Mouse (Mus musculus) kidney, embryonic 16.5 days (tissue): ENCODE data around the gene Abhd12. TPM values are rescaled to one million over a fixed set of nuclear protein-coding genes. Genes with fewer than 3 reads are reported as not detected.

Experiments
- ATAC-seq: fragments of 200-750 bp; cut with Nextera tagmentation; 2 replicates; pipeline ENCODE4 v1.8.0; 2017; ENCODE audit warnings: moderate TSS enrichment; ENCODE audit not compliant: low FRiP score, low TSS enrichment
- H3K27ac ChIP-seq: fragments of 300-500 bp; sonication (generic); 2 replicates; pipeline ENCODE4 v1.5.1; 2014; ENCODE audit warnings: low read length
- H3K27me3 ChIP-seq: fragments of 300-500 bp; sonication (generic); 2 replicates; pipeline ENCODE4 v1.6.1; 2014; ENCODE audit warnings: low read length, control low read depth, mixed read lengths; ENCODE audit not compliant: insufficient read depth
- H3K36me3 ChIP-seq: fragments of 300-500 bp; sonication (generic); 2 replicates; pipeline ENCODE4 v1.6.1; 2014; ENCODE audit warnings: low read length, control low read depth, mixed read lengths; ENCODE audit not compliant: insufficient read depth
- H3K4me1 ChIP-seq: fragments of 300-500 bp; sonication (generic); 2 replicates; pipeline ENCODE4 v1.6.1; 2014; ENCODE audit warnings: low read length, control low read depth, mixed read lengths; ENCODE audit not compliant: insufficient read depth
- H3K4me2 ChIP-seq: fragments of 300-500 bp; sonication (generic); replicated peaks from 2 replicates; pipeline ENCODE4 v1.6.1; 2014; ENCODE audit warnings: low read depth, low read length
- H3K4me3 ChIP-seq: fragments of 300-500 bp; sonication (generic); 2 replicates; pipeline ENCODE4 v1.5.1; 2014; ENCODE audit warnings: mild to moderate bottlenecking, low read length
- H3K9ac ChIP-seq: fragments of 300-500 bp; sonication (generic); replicated peaks from 2 replicates; pipeline ENCODE4 v1.6.1; 2014; ENCODE audit warnings: low read length
- H3K9me3 ChIP-seq: fragments of 300-500 bp; sonication (generic); 2 replicates; pipeline ENCODE4 v1.6.1; 2016; ENCODE audit warnings: low read length, control low read depth
- WGBS: fragments of 180-500 bp; shearing (Covaris S2); extraction: QIAGEN DNeasy Blood & Tissue Kit; methylation state at CpG from one replicate; pipeline ENCODE4 v1.1.7; 2014; 5-methylcytosine and 5-hydroxymethylcytosine counted together
- polyA plus RNA-seq: library from polyadenylated mRNA; unstranded; fragments of >200 nt; fragmentation: Nextera tagmentation; extraction: Ambion mirVana; gene quantifications from 2 replicates; pipeline ENCODE4 v1.2.1, GENCODE M21; 2015

Abhd12 gene
- polyA plus RNA-seq, 1 experiment from 2014 or later: 74.1 TPM

DNA sequence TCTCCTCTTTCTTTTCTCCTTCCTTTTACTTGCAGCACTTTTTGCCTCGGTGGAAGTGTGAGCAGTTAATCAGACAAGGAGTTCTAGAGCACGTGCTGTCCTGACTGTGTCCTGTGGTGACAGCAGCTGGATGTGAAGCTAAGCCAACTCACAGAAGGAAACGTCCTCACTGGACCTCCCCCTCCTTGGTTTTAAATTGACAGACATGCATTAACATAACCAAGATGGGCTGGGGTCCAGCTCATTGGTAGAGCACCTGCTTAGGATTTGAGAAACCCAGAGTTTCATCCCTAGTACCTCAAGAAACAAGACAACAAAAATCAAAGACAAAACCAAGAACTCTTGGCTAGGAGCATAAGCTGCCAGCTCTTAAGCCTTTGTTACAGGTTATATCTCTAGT lies 26.3 kb upstream of the Abhd12 start:
- WGBS: 63% methylated on average over 3 of the region's 3 CpGs
- Histone ChIP-seq H3K27me3 (no peaks in the 10 kb centered on the region), H3K4me1 (no peaks in the 10 kb centered on the region), H3K36me3 (peaks cover 25% of the 10 kb centered on the region; the same call in 1 of the 2 replicates), H3K27ac (no peak overlapping the region), H3K9me3 (no peaks in the 10 kb centered on the region), H3K9ac (no peak overlapping the region), H3K4me2 (no peak overlapping the region), H3K4me3 (no peak overlapping the region)
- no peak for ATAC-seq

DNA sequence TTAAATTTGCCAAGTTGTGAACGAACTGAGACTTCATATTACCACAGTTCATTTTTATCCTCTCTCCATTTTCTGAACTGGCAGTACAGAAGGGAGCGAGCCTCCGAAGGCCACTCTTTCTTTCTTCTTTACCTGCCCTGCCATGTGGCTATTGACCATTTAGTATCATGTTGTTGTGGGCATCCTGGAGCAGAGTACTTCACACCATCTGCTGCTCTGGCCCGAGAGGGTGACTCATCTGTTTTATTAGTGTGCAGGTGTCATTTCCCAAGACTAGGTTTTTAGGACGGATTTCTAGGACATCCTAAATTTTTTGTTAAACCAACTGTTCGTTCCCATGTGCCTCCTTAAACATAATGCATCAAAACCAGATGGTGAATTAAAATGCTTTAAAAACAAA lies 24.6 kb upstream of the Abhd12 start:
- Histone ChIP-seq H3K27me3 (no peaks in the 10 kb centered on the region), H3K4me3 (no peak overlapping the region), H3K36me3 (peaks cover 23% of the 10 kb centered on the region; the same call in 1 of the 2 replicates), H3K27ac (no peak overlapping the region), H3K4me1 (no peaks in the 10 kb centered on the region), H3K4me2 (no peak overlapping the region), H3K9ac (no peak overlapping the region), H3K9me3 (no peaks in the 10 kb centered on the region)
- WGBS: 70% methylated on average over 6 of the region's 6 CpGs
- no peak for ATAC-seq

DNA sequence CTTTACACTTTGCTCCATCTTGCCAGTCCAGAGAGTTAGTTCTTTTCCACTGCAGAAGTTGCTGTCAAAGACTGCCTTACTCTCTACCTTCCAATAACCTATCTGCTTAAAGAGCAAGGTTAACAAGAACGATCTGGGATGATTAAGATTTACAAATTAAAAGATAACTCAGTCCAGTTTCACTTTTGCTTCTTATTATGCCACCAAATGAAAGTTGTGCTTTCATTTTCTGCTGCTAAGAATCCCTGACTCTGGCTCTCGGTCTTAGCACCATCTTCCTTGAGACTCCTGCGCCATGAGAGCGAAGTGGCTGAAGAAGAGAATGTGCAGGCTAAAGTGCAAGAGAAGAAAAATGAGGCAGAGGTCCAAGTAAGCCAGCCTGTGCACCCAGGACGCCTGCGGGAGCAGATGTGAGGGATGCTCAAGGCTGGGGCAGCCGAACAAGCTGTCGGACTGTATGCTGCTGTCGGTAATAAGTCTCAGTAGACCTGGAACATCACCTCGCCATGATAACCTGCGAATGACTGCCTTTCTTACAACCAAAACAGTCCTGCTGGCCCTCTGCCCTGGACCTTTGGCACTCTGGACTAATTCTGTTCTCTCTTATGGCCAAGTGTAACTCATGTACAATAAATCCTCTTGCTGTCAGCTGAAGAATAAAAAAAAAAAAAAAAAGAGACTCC lies 22.6 kb upstream of the Abhd12 start:
- no peak overlapping the region for H3K27ac ChIP-seq
- WGBS: 68% methylated on average over 11 of the region's 11 CpGs
- no peak for ATAC-seq
- H3K4me2 ChIP-seq: no peak overlapping the region
- no peak overlapping the region for H3K9ac ChIP-seq
- peaks cover 25% of the 10 kb centered on the region; the same call in 1 of the 2 replicates for H3K36me3 ChIP-seq
- H3K9me3 ChIP-seq: no peaks in the 10 kb centered on the region
- no peaks in the 10 kb centered on the region for H3K27me3 ChIP-seq
- H3K4me3 ChIP-seq: no peak overlapping the region
- H3K4me1 ChIP-seq: no peaks in the 10 kb centered on the region

- Histone ChIP-seq H3K27me3 (no peaks in the 10 kb centered on the region), H3K9ac (no peak overlapping the region), H3K9me3 (no peaks in the 10 kb centered on the region), H3K4me3 (no peak overlapping the region), H3K4me1 (no peaks in the 10 kb centered on the region), H3K36me3 (peaks cover 24% of the 10 kb centered on the region; the same call in 1 of the 2 replicates), H3K27ac (no peak overlapping the region), H3K4me2 (no peak overlapping the region)
- no peak for ATAC-seq
- 81% methylated on average over 7 of the region's 7 CpGs for WGBS
Measured at GRCm38 (mm10) chr2:150923505-150923904, 19.0 kb upstream of the Abhd12 start.

DNA sequence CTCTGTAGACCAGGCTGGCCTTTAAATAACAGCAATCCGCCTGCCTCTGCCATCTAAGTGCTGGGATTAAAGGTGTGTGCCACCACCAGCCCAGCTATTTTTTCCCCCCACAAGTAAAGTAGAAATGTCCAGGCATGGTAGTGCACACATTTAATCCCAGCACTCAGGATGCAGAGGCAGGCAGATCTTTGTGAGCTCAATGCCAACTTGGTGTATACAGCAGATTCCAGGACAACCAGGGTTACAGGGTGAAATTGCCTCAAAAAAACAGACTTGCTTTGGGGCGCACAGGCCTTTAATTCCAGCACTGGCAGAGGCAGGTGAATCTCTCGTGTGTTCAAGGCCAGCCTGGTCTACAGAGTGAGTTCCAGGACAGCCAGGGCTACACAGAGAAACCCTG lies 18.5 kb upstream of the Abhd12 start:
- Histone ChIP-seq H3K4me2 (no peak overlapping the region), H3K27ac (no peak overlapping the region), H3K9me3 (no peaks in the 10 kb centered on the region), H3K4me1 (no peaks in the 10 kb centered on the region), H3K9ac (no peak overlapping the region), H3K27me3 (no peaks in the 10 kb centered on the region), H3K36me3 (peaks cover 25% of the 10 kb centered on the region; the same call in 1 of the 2 replicates), H3K4me3 (no peak overlapping the region)
- no peak for ATAC-seq
- WGBS: 88% methylated on average over 3 of the region's 3 CpGs

- no peak overlapping the region for H3K4me3 ChIP-seq
- no peak overlapping the region for H3K4me2 ChIP-seq
- 85% methylated on average over 4 of the region's 4 CpGs for WGBS
- ATAC-seq: no peak
- no peaks in the 10 kb centered on the region for H3K9me3 ChIP-seq
- H3K4me1 ChIP-seq: no peaks in the 10 kb centered on the region
- no peak overlapping the region for H3K9ac ChIP-seq
- H3K27ac ChIP-seq: no peak overlapping the region
- H3K36me3 ChIP-seq: peaks cover 28% of the 10 kb centered on the region
- H3K27me3 ChIP-seq: no peaks in the 10 kb centered on the region
Measured at GRCm38 (mm10) chr2:150922165-150922564, 17.6 kb upstream of the Abhd12 start.

DNA sequence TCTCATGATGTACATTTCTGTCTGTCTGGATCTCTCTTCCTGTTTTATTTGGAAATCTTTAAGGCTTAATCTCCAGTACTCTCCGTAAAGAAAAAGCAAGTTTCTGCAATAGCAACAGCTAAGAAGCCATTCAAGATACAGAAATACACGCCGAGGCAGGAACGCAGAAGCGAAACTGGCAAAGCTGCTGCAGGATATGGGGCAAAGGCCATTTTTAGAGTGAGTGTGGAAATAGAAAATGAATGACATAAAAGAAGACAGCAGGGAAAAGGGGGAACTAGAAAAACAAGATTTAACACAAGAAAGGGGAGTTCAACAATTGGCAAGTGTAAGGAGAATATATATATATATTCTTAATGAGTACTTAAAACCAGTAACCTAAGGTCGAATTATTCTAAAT lies 17.2 kb upstream of the Abhd12 start:
- ATAC-seq: no peak
- no peaks in the 10 kb centered on the region for H3K9me3 ChIP-seq

GRCm38 (mm10) chr2:150920543-150920942 lies 16.0 kb upstream of the Abhd12 start:
- Histone ChIP-seq H3K9me3 (no peaks in the 10 kb centered on the region), H3K27me3 (no peaks in the 10 kb centered on the region), H3K27ac (no peak overlapping the region), H3K4me2 (no peak overlapping the region), H3K4me1 (no peaks in the 10 kb centered on the region), H3K9ac (no peak overlapping the region), H3K36me3 (peaks cover 29% of the 10 kb centered on the region), H3K4me3 (no peak overlapping the region)
- WGBS: 79% methylated on average over 3 of the region's 3 CpGs
- no peak for ATAC-seq

More for the DNA sequence above, 17.2 kb upstream of the Abhd12 start:
- Histone ChIP-seq H3K27me3 (no peaks in the 10 kb centered on the region), H3K4me2 (no peak overlapping the region), H3K27ac (no peak overlapping the region), H3K4me3 (no peak overlapping the region), H3K4me1 (no peaks in the 10 kb centered on the region), H3K9ac (no peak overlapping the region), H3K36me3 (peaks cover 28% of the 10 kb centered on the region)
- 87% methylated on average over 6 of the region's 6 CpGs for WGBS

- H3K4me3 ChIP-seq: no peak overlapping the region
- H3K9me3 ChIP-seq: no peaks in the 10 kb centered on the region
- no peaks in the 10 kb centered on the region for H3K27me3 ChIP-seq
- H3K4me1 ChIP-seq: no peaks in the 10 kb centered on the region
- ATAC-seq: no peak
- no peak overlapping the region for H3K9ac ChIP-seq
- WGBS: 90% methylated on average over 3 of the region's 3 CpGs
- peaks cover 25% of the 10 kb centered on the region for H3K36me3 ChIP-seq
- no peak overlapping the region for H3K27ac ChIP-seq
- H3K4me2 ChIP-seq: no peak overlapping the region
Measured at GRCm38 (mm10) chr2:150918720-150919119, 14.2 kb upstream of the Abhd12 start.

DNA sequence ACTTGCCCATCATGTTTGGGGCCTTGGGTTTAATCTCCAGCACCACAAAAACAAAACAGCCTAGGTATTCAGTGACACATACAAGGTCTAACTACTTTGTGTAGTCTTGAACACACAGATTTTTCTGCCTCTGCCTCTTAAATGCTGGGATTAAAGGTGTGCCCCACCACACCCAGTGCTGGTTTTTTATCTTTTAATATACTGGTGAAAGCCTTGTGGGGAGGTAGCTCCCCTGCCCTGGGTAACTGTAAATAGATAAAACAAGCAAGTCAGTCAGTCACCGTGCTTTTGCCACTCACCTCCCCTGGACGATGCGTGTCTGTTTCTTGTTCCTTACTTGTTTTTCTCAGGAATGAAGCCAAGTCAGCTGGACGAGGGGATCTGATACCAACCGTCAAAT lies 11.2 kb upstream of the Abhd12 start:
- Histone ChIP-seq H3K27ac (no peak overlapping the region), H3K9me3 (no peaks in the 10 kb centered on the region), H3K4me1 (no peaks in the 10 kb centered on the region), H3K4me2 (no peak overlapping the region), H3K27me3 (no peaks in the 10 kb centered on the region), H3K9ac (no peak overlapping the region), H3K36me3 (peaks cover 18% of the 10 kb centered on the region), H3K4me3 (no peak overlapping the region)
- 92% methylated on average over 5 of the region's 5 CpGs for WGBS
- no peak for ATAC-seq
